Mouse (Mus musculus): ENCODE data around the gene Slc51b. TPM values are rescaled to one million over a fixed set of nuclear protein-coding genes. Genes with fewer than 3 reads are reported as not detected.

Gene Slc51b
- polyA plus RNA-seq, 2 experiments = not detected

DNA sequence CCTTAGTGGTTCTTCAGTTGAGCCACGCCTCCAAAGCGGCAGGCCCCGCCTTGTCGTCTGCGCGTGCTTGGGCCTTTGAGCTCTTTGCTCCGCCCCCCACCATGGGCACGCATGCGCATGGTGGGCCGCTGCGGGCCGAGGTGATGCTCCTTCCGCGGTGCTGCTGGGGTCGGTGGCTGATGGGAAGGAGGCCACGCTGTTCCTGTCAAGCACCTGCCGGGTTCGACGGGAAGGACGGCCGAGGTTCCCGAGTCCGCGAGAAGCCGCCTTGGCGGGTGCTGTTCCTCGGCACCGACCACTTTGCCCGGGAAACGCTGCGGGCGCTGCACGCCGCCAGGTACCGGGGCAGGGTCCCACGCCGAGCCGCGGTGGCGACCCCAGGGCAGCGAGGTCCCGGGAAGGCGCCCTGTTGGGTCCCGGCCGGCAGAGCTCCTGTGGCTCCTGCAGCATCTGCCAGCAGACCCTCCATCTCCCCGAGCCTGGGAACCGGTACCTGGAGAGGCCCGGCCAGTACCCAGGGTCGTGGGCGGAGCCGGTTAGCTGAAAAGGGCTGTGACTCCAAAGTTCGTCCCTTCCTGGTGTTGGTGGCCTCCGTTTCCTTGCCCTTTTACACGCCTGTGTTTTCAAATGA, 13.0 kb upstream of the Slc51b start, which contains the start of gene Mtfmt:
Mtfmt (plus strand) TSS at position 112 of the 631 bp plus-strand sequence.
- TF ChIP-seq POLR2A (IDR thresholded peaks at IDR 0.05; ENCODE audit: borderline replicate concordance, extremely low read depth, insufficient read depth, insufficient read length) = peak; percentile 80; the same call in 1 of the 2 replicates
- H3K27ac ChIP-seq (replicated peaks; ENCODE audit: low read depth, low read length) = no peak within 1 kb of the TSS
- DNase-seq (ENCODE audit: low spot score) = peak; percentile 93
- peak; percentile 93 for ATAC-seq (ENCODE audit: low FRiP score, low read depth)
- H3K4me2 ChIP-seq (replicated peaks; ENCODE audit: low read depth, low read length, severe bottlenecking) = peak within 1 kb of the TSS; percentile 54
- 1% methylated on average over 51 of the region's 54 CpGs for WGBS
- H3K27me3 ChIP-seq (ENCODE audit: control insufficient read depth, insufficient read depth, low read length) = no peaks in the 10 kb centered on the region
- H3K9ac ChIP-seq (ENCODE audit: low read depth, low read length, severe bottlenecking) = peak within 1 kb of the TSS; percentile 77
- H3K9me3 ChIP-seq (ENCODE audit: control insufficient read depth, low read length) = no peaks in the 10 kb centered on the region
- H3K4me3 ChIP-seq (replicated peaks; ENCODE audit: low read length) = peak within 1 kb of the TSS; percentile 89
- H3K4me1 ChIP-seq (ENCODE audit: control insufficient read depth, insufficient read depth, low read length) = peaks cover 3% of the 10 kb centered on the region
- H3K36me3 ChIP-seq (ENCODE audit: control insufficient read depth, insufficient read depth, low read length) = peaks cover 15% of the 10 kb centered on the region

- Histone ChIP-seq H3K27ac (replicated peaks; ENCODE audit: low read depth, low read length) (no peak overlapping the region), H3K4me2 (replicated peaks; ENCODE audit: low read depth, low read length, severe bottlenecking) (no peak overlapping the region), H3K4me1 (ENCODE audit: control insufficient read depth, insufficient read depth, low read length) (peaks cover 3% of the 10 kb centered on the region), H3K27me3 (ENCODE audit: control insufficient read depth, insufficient read depth, low read length) (no peaks in the 10 kb centered on the region), H3K9me3 (ENCODE audit: control insufficient read depth, low read length) (no peaks in the 10 kb centered on the region), H3K9ac (ENCODE audit: low read depth, low read length, severe bottlenecking) (no peak overlapping the region), H3K36me3 (ENCODE audit: control insufficient read depth, insufficient read depth, low read length) (peaks cover 9% of the 10 kb centered on the region), H3K4me3 (replicated peaks; ENCODE audit: low read length) (no peak overlapping the region)
- TF ChIP-seq POLR2A (IDR thresholded peaks at IDR 0.05; ENCODE audit: borderline replicate concordance, extremely low read depth, insufficient read depth, insufficient read length) = no peak
- WGBS = 73% methylated on average over 4 of the region's 4 CpGs
- ATAC-seq (ENCODE audit: low FRiP score, low read depth) = no peak
- no peak for DNase-seq (ENCODE audit: low spot score)
Observed at GRCm38 (mm10) chr9:65435211-65435610, 12.5 kb upstream of the Slc51b start.

DNA sequence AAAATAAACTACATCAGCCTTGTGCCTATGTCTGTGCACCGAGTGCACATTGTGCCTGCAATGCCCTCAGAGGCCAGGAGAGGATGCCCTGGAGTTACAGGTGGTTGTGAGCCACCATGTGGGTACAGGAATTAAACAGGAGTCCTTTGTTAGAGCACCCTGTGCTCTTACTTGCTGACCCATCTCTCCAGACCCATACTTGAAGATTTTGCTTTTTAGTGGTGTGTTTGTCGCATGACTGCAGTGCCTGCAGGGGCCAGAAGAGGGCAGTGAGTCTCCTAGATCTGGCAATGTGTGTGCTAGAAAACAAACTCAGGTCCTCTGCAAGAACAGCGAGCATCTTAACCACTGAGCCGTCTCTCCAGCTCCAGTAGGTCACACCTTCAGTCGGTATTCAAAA, 11.4 kb upstream of the Slc51b start:
- 64% methylated on average over 5 of the region's 5 CpGs for WGBS
- no peak overlapping the region for H3K4me3 ChIP-seq (replicated peaks; ENCODE audit: low read length)

DNA sequence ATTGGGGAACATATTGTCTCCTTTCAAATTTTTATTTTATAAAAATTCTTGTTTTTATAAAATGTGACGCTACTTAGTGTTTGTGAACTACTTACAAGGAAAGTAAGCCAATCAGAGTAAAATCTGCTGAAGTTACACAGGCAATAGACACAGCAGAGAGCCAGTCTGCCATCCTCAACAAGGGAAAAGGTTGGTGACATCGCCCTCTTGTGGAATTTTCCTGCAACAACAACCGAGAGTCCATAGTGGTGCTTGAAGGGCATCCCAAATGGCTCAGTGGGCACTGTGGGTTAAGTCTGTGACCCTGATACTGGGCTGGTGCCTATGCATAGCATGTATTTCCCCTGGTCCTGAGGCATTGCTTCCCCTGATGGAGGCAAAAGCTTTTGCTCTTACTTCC, 9.5 kb upstream of the Slc51b start:
- Histone ChIP-seq H3K9ac (ENCODE audit: low read depth, low read length, severe bottlenecking) (no peak overlapping the region), H3K27ac (replicated peaks; ENCODE audit: low read depth, low read length) (no peak overlapping the region), H3K4me2 (replicated peaks; ENCODE audit: low read depth, low read length, severe bottlenecking) (no peak overlapping the region), H3K36me3 (ENCODE audit: control insufficient read depth, insufficient read depth, low read length) (no peaks in the 10 kb centered on the region), H3K4me3 (replicated peaks; ENCODE audit: low read length) (no peak overlapping the region), H3K27me3 (ENCODE audit: control insufficient read depth, insufficient read depth, low read length) (no peaks in the 10 kb centered on the region), H3K4me1 (ENCODE audit: control insufficient read depth, insufficient read depth, low read length) (peaks cover 3% of the 10 kb centered on the region), H3K9me3 (ENCODE audit: control insufficient read depth, low read length) (no peaks in the 10 kb centered on the region)
- TF ChIP-seq POLR2A (IDR thresholded peaks at IDR 0.05; ENCODE audit: borderline replicate concordance, extremely low read depth, insufficient read depth, insufficient read length) = no peak
- WGBS = 4% methylated on average over 3 of the region's 3 CpGs
- DNase-seq (ENCODE audit: low spot score) (peak; percentile 80), ATAC-seq (ENCODE audit: low FRiP score, low read depth) (no peak)

More for the DNA sequence above, 11.4 kb upstream of the Slc51b start:
- DNase-seq (ENCODE audit: low spot score) (no peak), ATAC-seq (ENCODE audit: low FRiP score, low read depth) (no peak)
- H3K36me3 ChIP-seq (ENCODE audit: control insufficient read depth, insufficient read depth, low read length) = peaks cover 6% of the 10 kb centered on the region; the same call in 1 of the 2 replicates
- no peak overlapping the region for H3K9ac ChIP-seq (ENCODE audit: low read depth, low read length, severe bottlenecking)
- H3K4me1 ChIP-seq (ENCODE audit: control insufficient read depth, insufficient read depth, low read length) = peaks cover 3% of the 10 kb centered on the region
- no peak overlapping the region for H3K4me2 ChIP-seq (replicated peaks; ENCODE audit: low read depth, low read length, severe bottlenecking)
- no peaks in the 10 kb centered on the region for H3K27me3 ChIP-seq (ENCODE audit: control insufficient read depth, insufficient read depth, low read length)
- H3K27ac ChIP-seq (replicated peaks; ENCODE audit: low read depth, low read length) = no peak overlapping the region
- H3K9me3 ChIP-seq (ENCODE audit: control insufficient read depth, low read length) = no peaks in the 10 kb centered on the region
- TF ChIP-seq POLR2A (IDR thresholded peaks at IDR 0.05; ENCODE audit: borderline replicate concordance, extremely low read depth, insufficient read depth, insufficient read length) = no peak

DNA sequence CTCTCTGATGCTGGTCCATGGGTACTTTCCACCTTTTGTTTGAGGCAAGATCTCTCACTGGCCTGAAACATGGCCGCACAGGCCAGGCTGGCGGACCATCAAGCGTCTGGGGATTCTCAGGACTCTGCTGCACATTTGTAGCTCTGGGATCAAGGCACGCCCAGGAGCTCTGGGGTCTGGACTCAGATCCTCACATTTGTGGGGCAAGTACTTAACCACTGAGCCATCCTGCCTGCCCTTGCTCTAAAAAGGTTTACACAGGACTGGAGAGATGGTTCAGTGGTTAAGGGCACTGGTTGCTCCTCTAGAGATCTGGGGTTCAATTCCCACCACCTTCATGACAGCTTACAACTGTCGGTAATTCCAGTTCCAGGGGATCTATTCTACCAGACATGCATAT, 8.2 kb upstream of the Slc51b start:
- 91% methylated on average over 5 of the region's 5 CpGs for WGBS
- Histone ChIP-seq H3K4me3 (replicated peaks; ENCODE audit: low read length) (no peak overlapping the region), H3K4me2 (replicated peaks; ENCODE audit: low read depth, low read length, severe bottlenecking) (no peak overlapping the region), H3K36me3 (ENCODE audit: control insufficient read depth, insufficient read depth, low read length) (no peaks in the 10 kb centered on the region), H3K27ac (replicated peaks; ENCODE audit: low read depth, low read length) (no peak overlapping the region), H3K4me1 (ENCODE audit: control insufficient read depth, insufficient read depth, low read length) (no peaks in the 10 kb centered on the region), H3K9ac (ENCODE audit: low read depth, low read length, severe bottlenecking) (no peak overlapping the region), H3K27me3 (ENCODE audit: control insufficient read depth, insufficient read depth, low read length) (no peaks in the 10 kb centered on the region), H3K9me3 (ENCODE audit: control insufficient read depth, low read length) (no peaks in the 10 kb centered on the region)
- ATAC-seq (ENCODE audit: low FRiP score, low read depth) (no peak), DNase-seq (ENCODE audit: low spot score) (no peak)
- no peak for TF ChIP-seq POLR2A (IDR thresholded peaks at IDR 0.05; ENCODE audit: borderline replicate concordance, extremely low read depth, insufficient read depth, insufficient read length)

Measured in limb, embryonic 14.5 days (tissue).